Mouse (Mus musculus) limb, embryonic 11.5 days (tissue): ENCODE data around the gene Olfr47. TPM values are rescaled to one million over a fixed set of nuclear protein-coding genes. Genes with fewer than 3 reads are reported as not detected.
"Not testable (repeated sequence)": the region's sequence is repeated elsewhere in the genome, so short reads cannot be mapped to it uniquely, and the experiment has no call there.

Source experiments
- ATAC-seq: fragments of 200-750 bp; cut with Nextera tagmentation; 2 replicates; pipeline ENCODE4 v1.8.0; 2017; ENCODE audit warnings: low read depth; ENCODE audit not compliant: insufficient number of reproducible peaks, low FRiP score, low TSS enrichment
- DNase-seq: peaks from one replicate; pipeline ENCODE4 v3.0.0-alpha.2; 2015; ENCODE audit warnings: low spot score
- H3K27ac ChIP-seq: fragments of 300-500 bp; sonication (generic); replicated peaks from 2 replicates; pipeline ENCODE4 v1.5.1; 2014; ENCODE audit warnings: low read depth, mild to moderate bottlenecking, low read length
- H3K27me3 ChIP-seq: fragments of 300-500 bp; sonication (generic); 2 replicates; pipeline ENCODE4 v1.6.1; 2014; ENCODE audit warnings: mild to moderate bottlenecking, low read length, mixed read lengths; ENCODE audit not compliant: control insufficient read depth, insufficient read depth
- H3K36me3 ChIP-seq: fragments of 300-500 bp; sonication (generic); 2 replicates; pipeline ENCODE4 v1.6.1; 2014; ENCODE audit warnings: mild to moderate bottlenecking, low read length, moderate library complexity, mixed read lengths; ENCODE audit not compliant: control insufficient read depth, insufficient read depth
- H3K4me1 ChIP-seq: fragments of 300-500 bp; sonication (generic); 2 replicates; pipeline ENCODE4 v1.6.1; 2014; ENCODE audit warnings: low read length, mixed read lengths; ENCODE audit not compliant: control insufficient read depth, insufficient read depth
- H3K4me2 ChIP-seq: fragments of 300-500 bp; sonication (generic); 2 replicates; pipeline ENCODE4 v1.6.1; 2014; ENCODE audit warnings: low read depth, mild to moderate bottlenecking, moderate library complexity; ENCODE audit not compliant: severe bottlenecking
- H3K4me3 ChIP-seq: fragments of 300-500 bp; sonication (generic); 2 replicates; pipeline ENCODE4 v1.5.1; 2014; ENCODE audit warnings: low read depth, low read length
- H3K9ac ChIP-seq: fragments of 300-500 bp; sonication (generic); 2 replicates; pipeline ENCODE4 v1.6.1; 2014; ENCODE audit warnings: mild to moderate bottlenecking, low read length
- H3K9me3 ChIP-seq: fragments of 300-500 bp; sonication (generic); 2 replicates; pipeline ENCODE4 v1.6.1; 2016; ENCODE audit warnings: low read length; ENCODE audit not compliant: control insufficient read depth
- WGBS: fragments of 180-500 bp; shearing (Covaris S2); extraction: QIAGEN DNeasy Blood & Tissue Kit; methylation state at CpG from one replicate; pipeline ENCODE4 v1.1.7; 2014; 5-methylcytosine and 5-hydroxymethylcytosine counted together
- polyA plus RNA-seq: library from polyadenylated mRNA; unstranded; fragments of >200 nt; fragmentation: Nextera tagmentation; extraction: Ambion mirVana; gene quantifications from 2 replicates; pipeline ENCODE4 v1.2.1, GENCODE M21; 2014

Olfr47 gene
- polyA plus RNA-seq = not detected in 2 replicates

GRCm38 (mm10) chr6:43231255-43231654 lies at the start of gene Olfr47:
Gene Olfr47 (plus strand): TSS chr6:43231529.
- H3K9me3 ChIP-seq, H3K4me2 ChIP-seq, H3K4me3 ChIP-seq, H3K27ac ChIP-seq, DNase-seq, H3K27me3 ChIP-seq, ATAC-seq, H3K9ac ChIP-seq, H3K4me1 ChIP-seq, H3K36me3 ChIP-seq: not testable (repeated sequence)
- 74% methylated on average over 1 of the region's 1 CpGs for WGBS

DNA sequence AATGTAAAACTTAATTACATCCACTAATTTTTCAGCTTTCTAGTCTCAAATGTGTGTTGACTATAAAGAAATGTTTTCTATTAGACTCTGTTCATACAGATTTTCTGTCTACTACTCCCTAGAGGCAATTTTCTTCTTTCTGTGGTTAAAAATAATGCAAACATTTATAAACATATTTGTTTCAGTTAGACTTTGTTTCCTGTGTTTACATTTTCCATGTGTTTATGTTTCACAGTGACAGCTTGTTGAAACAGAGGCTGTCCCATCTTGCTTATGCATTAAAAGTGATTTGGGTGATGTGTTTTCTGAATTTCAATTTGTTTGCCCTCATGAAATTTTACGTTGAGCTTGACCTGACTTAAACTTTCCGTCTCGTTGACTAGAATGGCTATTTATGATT lies 40.3 kb upstream of the Olfr47 start:
- ATAC-seq (no peak), DNase-seq (no peak)
- WGBS = 81% methylated on average over 3 of the region's 3 CpGs
- no peaks in the 10 kb centered on the region for H3K4me1 ChIP-seq
- no peaks in the 10 kb centered on the region for H3K9me3 ChIP-seq
- H3K36me3 ChIP-seq = no peaks in the 10 kb centered on the region
- H3K4me2 ChIP-seq = no peak overlapping the region
- no peak overlapping the region for H3K4me3 ChIP-seq
- no peak overlapping the region for H3K27ac ChIP-seq
- no peak overlapping the region for H3K9ac ChIP-seq
- H3K27me3 ChIP-seq = no peaks in the 10 kb centered on the region

- Histone ChIP-seq H3K4me1 (no peaks in the 10 kb centered on the region), H3K9ac (no peak within 1 kb of the TSS), H3K9me3 (no peaks in the 10 kb centered on the region), H3K36me3 (no peaks in the 10 kb centered on the region), H3K4me3 (no peak within 1 kb of the TSS), H3K4me2 (no peak within 1 kb of the TSS), H3K27me3 (no peaks in the 10 kb centered on the region), H3K27ac (no peak within 1 kb of the TSS)
- DNase-seq (no peak), ATAC-seq (no peak)
Measured at GRCm38 (mm10) chr6:43196781-43197180, 34.5 kb upstream of the Olfr47 start, which contains the start of gene Olfr435. Gene Olfr435 (plus strand): TSS chr6:43197146.

DNA sequence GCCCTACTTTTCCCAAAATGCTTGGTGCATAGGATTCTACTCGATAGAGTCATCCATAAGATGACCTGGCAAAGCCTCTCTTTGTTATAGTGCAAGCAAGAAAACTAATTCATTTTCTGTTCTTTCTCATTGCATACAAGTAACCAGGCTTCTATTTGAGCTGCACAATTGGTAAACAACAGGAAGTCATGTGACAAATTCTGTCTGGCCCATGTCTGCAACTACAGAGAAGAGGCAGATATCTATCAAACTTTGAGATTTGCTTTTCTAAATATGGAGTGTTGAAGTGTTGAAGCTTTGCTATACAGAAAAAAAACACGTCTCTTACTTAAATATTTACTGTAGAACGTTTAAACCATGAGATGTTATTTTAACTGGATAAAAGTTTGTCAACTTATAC lies 33.2 kb upstream of the Olfr47 start:
- Histone ChIP-seq H3K9ac (no peak overlapping the region), H3K27ac (no peak overlapping the region), H3K27me3 (no peaks in the 10 kb centered on the region), H3K4me1 (no peaks in the 10 kb centered on the region), H3K4me3 (no peak overlapping the region), H3K36me3 (no peaks in the 10 kb centered on the region), H3K4me2 (no peak overlapping the region), H3K9me3 (no peaks in the 10 kb centered on the region)
- WGBS = 86% methylated on average over 3 of the region's 3 CpGs
- no peak for DNase-seq
- no peak for ATAC-seq

DNA sequence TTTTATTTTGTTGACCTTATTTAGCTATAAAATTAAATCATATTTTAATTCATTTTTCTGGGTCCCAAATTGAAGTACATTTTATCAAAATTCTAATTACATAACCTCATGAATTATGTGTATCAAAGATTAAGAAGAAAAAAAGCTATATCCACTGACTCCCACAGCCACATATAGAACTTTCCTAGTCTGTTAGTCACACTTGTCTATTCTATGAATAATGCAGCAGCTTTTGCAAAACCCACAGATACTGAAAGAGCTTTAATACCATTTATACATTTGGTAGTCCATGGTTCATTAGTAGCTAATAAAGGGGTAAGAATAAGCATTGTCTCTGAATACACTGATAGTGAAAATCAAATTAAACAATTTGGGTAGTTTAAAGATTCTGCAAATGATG lies 28.5 kb upstream of the Olfr47 start:
- H3K4me2 ChIP-seq = no peak overlapping the region
- no peaks in the 10 kb centered on the region for H3K9me3 ChIP-seq
- ATAC-seq (no peak), DNase-seq (no peak)
- H3K27ac ChIP-seq = no peak overlapping the region
- no peak overlapping the region for H3K4me3 ChIP-seq
- H3K4me1 ChIP-seq = no peaks in the 10 kb centered on the region
- no peaks in the 10 kb centered on the region for H3K27me3 ChIP-seq
- no peaks in the 10 kb centered on the region for H3K36me3 ChIP-seq
- H3K9ac ChIP-seq = no peak overlapping the region

GRCm38 (mm10) chr6:43205355-43205754 lies 26.0 kb upstream of the Olfr47 start:
- Histone ChIP-seq H3K27ac (no peak overlapping the region), H3K4me3 (no peak overlapping the region), H3K9me3 (no peaks in the 10 kb centered on the region), H3K36me3 (no peaks in the 10 kb centered on the region), H3K27me3 (no peaks in the 10 kb centered on the region), H3K4me1 (no peaks in the 10 kb centered on the region), H3K4me2 (no peak overlapping the region), H3K9ac (no peak overlapping the region)
- DNase-seq (no peak), ATAC-seq (no peak)
- WGBS = 39% methylated on average over 2 of the region's 2 CpGs

- not testable (repeated sequence) for H3K9ac ChIP-seq, ATAC-seq, H3K27me3 ChIP-seq, H3K4me3 ChIP-seq, H3K4me1 ChIP-seq, H3K27ac ChIP-seq, DNase-seq, H3K9me3 ChIP-seq, H3K4me2 ChIP-seq, H3K36me3 ChIP-seq
Measured at GRCm38 (mm10) chr6:43212873-43213272, 18.5 kb upstream of the Olfr47 start, which contains the start of gene Olfr434. Gene Olfr434 (plus strand): TSS chr6:43213021.

GRCm38 (mm10) chr6:43242061-43242460 lies 10.7 kb downstream of the Olfr47 start:
- Histone ChIP-seq H3K27ac (no peak overlapping the region), H3K36me3 (no peaks in the 10 kb centered on the region), H3K9me3 (no peaks in the 10 kb centered on the region), H3K27me3 (no peaks in the 10 kb centered on the region), H3K9ac (no peak overlapping the region), H3K4me2 (no peak overlapping the region), H3K4me3 (no peak overlapping the region), H3K4me1 (no peaks in the 10 kb centered on the region)
- 16% methylated on average over 4 of the region's 4 CpGs for WGBS
- peak; percentile 26 for DNase-seq
- ATAC-seq = no peak

- Histone ChIP-seq H3K27ac (no peak overlapping the region), H3K36me3 (no peaks in the 10 kb centered on the region), H3K4me3 (no peak overlapping the region), H3K9me3 (no peaks in the 10 kb centered on the region), H3K4me2 (no peak overlapping the region), H3K4me1 (no peaks in the 10 kb centered on the region), H3K27me3 (no peaks in the 10 kb centered on the region), H3K9ac (no peak overlapping the region)
- WGBS = 69% methylated on average over 3 of the region's 3 CpGs
- DNase-seq (no peak), ATAC-seq (no peak)
Measured at GRCm38 (mm10) chr6:43247396-43247795, 16.1 kb downstream of the Olfr47 start.
